Mouse (Mus musculus) brain, embryonic 18.5 days (tissue): ENCODE results near the gene Snx1.
A peak's percentile ranks its signal among the peaks of the same experiment; 100 is the strongest.

Experiments used
- DNase-seq: peaks from one replicate; pipeline ENCODE4 v3.0.0-alpha.2; 2012; ENCODE audit warnings: low read depth, low spot score

Gene Snx1

GRCm38 (mm10) chr9:66090593-66091244 lies 35.7 kb downstream of the Snx1 start:
- no peak for DNase-seq

- DNase-seq = no peak
Observed at GRCm38 (mm10) chr9:66088411-66088810, 38.0 kb downstream of the Snx1 start.

DNA sequence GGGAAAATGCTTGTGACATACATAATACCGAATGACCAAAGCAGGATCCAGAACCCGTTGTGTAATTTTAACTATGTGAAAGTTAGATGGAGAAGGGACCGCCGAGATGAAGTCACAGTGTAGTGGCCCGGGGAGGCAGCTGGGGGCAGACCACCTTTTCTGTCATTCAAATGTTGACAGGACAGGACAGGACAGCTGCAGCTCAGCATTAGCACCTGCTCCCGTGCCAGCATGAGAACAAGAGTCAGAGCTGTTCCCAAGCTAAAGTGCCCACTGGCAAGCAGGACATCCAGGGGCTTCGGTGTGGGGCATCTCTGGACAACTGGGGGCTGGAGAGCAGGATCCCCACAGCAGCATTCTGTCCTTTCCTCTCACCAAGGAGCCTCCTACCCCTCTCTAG lies 39.3 kb downstream of the Snx1 start:
- no peak for DNase-seq

DNA sequence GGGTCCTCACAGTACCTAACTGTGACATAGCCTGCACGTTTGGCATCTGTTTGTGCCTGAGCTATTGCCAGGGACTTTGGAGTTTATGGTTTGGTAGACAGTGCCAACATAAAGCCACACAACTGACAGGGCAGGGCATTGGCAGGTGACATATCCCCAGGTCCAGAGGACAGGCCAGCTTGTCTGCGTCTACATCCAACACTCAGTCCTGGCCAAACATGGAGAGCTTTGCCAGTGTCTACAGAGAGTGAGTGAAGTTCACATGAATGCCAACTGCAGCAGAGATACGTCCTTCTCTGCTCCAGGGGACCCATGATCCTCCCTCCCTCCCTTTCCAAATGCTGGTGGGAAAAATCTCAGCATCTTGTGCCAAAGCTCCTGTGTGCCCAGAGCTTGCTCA lies 42.2 kb downstream of the Snx1 start:
- DNase-seq = no peak

DNA sequence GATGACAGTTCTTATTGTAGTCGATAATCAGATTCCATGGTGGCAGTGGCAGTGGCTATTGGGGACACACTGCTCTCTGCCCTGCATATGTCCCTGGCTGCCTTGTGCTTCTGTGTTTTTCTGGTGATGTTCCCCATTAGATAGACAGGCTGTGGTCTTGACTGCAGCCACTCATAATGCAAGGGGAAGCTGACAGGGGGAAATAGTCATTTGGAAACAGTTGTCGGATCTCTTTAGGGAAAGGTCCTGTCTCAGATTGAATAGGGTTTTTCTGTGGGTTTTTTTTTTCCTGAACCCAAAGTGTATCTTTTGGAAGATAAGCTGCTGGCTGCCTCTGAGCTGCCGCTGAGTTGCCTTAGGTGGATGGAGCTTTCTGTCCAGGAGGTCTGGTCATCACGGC lies 44.4 kb downstream of the Snx1 start:
- DNase-seq = no peak

DNA sequence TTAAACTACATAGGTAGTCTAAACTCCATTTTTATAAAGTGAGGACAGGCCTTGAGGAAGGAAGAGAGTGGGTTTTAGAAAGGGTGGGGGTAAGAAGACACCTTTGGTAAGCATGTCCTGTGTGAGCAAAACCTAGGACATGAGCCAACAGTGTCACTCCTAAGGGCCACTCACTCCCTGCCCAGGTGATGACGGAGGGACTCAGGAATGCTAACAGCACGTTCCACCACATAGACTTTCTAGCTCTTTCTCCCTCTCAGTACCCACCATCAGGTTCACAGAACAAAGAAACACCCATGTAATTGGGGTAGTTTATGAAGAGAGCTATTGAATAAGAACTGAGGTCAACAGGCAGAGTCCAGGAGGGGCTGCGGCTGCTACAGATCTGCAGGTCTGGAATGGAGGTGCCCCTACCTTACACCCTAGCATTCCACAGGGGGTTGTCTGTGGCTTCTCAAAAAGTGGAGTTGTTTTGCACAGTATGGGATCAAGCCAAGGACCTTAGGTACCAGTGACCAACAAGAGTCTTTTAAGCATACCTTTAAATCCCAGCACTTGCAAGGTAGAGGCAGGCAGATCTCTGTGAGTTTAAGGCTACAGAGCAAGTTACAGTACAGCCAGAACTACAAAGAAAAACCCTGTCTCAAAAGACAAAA lies 45.5 kb downstream of the Snx1 start:
- no peak for DNase-seq

- DNase-seq = no peak
Observed at GRCm38 (mm10) chr9:66078493-66078892, 47.9 kb downstream of the Snx1 start.

DNA sequence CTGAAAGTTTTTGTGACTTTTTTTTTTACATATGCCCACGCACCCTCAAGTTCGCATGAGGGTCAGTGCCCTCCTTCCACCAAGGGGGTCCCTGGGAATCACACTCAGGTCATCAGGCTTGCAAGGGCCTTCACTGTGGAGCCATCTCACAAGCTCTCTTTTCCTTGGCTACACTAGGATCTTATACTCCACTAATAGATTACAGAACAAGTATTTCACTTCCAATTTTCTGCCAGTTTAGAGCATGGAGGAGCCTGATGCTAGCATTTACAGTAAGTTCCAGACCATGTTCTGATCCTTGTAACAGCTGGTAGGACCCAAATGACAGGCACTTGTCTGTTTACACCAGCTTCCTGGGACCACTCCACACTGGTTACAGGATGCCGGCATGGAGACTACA lies 48.3 kb downstream of the Snx1 start:
- DNase-seq = no peak

DNA sequence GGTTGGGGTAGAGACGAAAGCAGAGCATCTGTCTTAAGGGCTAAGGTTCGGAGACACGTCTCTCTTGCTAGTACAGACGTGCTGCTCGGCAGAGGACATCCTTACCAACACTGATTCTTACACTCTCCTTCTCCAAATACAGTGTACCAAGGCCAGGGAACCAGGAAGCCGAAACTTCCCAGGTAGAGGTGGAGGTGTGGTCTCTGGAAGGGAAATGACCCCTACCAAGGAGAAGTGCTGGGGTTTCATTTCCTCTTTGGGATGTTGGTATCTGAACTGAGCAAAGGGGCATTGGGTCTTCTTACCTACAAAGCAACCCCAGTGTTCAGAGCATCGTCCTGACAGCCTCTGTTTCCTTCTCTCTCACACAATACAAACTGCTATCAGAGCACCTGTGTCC lies 53.6 kb downstream of the Snx1 start:
- no peak for DNase-seq

- no peak for DNase-seq
Observed at GRCm38 (mm10) chr9:66070151-66070550, 56.2 kb downstream of the Snx1 start.

GRCm38 (mm10) chr9:66069583-66069982 lies 56.8 kb downstream of the Snx1 start, which contains the start of gene Snx22:
Gene Snx22 (minus strand): TSS chr9:66069719.
- DNase-seq = no peak

- no peak for DNase-seq
Observed at GRCm38 (mm10) chr9:66068971-66069391, 57.4 kb downstream of the Snx1 start.

DNA sequence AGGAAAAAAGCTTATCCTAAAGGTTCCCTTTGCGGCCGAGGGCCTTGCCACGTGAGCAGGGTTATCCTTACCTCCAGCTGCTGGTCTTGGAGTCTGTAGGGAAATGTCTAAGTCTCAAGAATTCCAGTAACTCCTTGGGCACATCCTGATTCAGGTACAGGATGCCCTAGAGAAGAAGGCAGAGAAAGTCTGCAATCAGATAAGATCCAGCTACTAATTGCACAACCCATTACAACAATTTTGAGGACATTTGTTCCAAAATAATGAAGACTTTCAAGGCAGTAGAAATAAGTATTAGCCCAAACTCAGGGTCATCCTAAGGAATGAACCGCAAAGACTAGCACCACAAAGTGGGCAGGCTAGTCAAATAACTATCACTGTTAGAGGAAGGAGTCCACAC lies 58.3 kb downstream of the Snx1 start:
- DNase-seq = no peak

DNA sequence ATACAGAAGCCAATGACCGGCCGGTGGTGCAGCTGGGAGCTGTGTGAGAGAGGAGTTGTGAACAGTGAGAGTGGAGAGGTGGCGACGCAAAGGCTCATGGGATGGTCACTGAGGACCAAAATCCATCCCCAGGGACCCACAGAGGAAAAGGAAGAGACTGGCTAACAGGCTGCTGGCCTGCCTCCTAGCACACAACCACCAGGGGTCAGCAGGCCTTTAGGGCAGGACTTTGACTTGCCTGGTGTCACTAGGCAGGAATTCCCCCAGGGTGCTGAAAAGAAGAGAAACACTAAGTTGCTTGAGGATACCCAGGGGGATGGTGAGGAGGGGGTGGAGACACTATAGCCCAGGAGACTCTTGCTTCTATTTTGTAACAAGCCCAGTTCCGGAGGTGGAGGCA lies 58.8 kb downstream of the Snx1 start:
- DNase-seq = no peak

GRCm38 (mm10) chr9:66066791-66067190 lies 59.6 kb downstream of the Snx1 start:
- no peak for DNase-seq

GRCm38 (mm10) chr9:66064316-66064715 lies 62.1 kb downstream of the Snx1 start:
- DNase-seq = no peak

- no peak for DNase-seq
Observed at GRCm38 (mm10) chr9:66063446-66063845, 62.9 kb downstream of the Snx1 start.

GRCm38 (mm10) chr9:66061656-66062055 lies 64.7 kb downstream of the Snx1 start:
- DNase-seq = no peak

DNA sequence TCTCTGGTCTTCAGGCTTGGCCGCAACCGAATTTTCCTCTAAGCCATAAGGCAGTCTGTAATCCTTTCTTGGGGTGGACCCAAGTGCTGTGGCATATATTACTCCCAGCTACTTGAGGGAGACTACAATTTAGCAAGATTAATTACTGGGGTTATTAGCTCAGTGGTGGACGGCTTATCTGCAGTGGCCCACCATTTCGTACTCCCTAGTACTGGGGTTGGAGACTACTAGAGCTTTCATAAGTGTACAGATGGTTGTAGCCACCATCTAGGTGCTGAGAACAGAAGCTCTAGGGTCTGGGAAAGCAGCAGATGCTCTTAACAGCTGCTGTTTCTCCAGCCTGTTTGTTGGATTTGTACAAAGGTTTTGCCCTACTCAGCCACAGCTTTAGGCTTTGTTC lies 65.4 kb downstream of the Snx1 start:
- DNase-seq = no peak

GRCm38 (mm10) chr9:66060308-66060647 lies 66.1 kb downstream of the Snx1 start:
- DNase-seq = no peak

DNA sequence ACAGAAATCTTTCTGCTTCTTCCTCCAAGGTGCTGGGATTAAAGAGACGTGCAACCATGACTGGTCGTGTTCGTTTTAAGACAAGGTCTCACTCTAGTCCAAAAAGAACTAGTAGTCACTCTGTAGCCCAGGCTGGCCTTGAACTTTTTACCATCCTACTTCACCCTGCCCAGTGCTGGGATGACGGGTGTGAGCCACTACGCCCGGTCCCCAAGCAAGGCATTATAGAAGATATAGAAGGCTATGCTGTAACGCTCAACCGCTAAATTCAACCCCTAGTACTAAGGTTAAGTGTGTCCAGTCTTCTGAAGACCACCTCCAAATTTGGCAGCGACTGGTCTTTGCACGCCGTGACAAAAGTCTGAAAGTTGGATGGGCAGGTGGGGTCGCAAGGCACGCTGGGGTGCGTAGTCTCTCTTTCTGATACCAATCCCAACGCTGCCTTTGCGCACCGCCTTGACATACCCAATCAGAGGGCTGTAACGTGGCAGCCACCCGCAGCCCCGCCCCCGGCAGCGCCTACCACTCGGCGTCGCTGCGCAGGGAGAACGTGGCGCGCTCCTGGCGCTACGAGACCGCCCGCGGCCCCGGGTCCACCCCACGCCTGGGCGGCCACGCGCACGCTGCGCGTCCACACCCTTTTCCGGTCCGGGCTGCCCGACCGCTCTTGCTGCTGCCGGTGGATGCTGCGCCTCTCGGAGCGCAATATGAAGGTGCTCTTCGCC lies 66.6 kb downstream of the Snx1 start, which contains the start of gene Ppib:
Gene Ppib (plus strand): TSS at position 640 of the 725 bp plus-strand sequence.
- peak; percentile 95 for DNase-seq

DNA sequence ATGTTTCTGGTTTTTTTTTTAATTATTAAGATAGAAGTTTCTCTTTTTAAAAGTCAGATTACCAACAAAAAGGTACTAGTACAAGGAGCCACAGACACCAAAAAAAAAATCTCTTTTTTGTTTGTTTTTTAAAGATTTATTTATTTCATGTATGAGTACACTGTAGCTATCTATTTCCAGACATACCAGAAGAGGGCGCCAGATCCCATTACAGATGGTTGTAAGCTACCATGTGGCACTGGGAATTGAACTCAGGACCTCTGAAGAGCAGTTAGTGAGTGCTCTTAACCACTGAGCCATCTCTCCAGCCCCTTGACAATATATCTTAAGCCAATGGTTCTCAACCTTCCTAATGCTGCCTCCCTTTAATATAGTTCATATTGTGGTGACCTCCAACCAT lies 72.8 kb downstream of the Snx1 start:
- DNase-seq = no peak

DNA sequence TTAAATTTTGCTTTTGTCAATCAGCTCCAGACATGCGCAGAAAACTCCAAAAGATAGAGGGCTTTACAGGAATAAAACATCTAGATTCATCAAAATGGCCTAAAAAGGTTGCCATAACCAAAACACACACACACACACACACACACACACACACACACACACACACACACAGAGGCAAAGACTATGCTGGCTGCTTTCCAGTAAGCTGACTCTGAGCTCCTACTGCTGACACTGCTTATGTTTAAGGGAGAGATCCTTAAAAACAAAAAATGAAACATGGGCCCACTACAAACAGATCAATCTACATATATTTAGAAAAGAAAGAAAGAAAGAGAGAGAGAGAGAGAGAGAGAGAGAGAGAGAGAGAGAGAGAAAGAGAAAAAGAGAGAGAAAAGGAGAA lies 73.7 kb downstream of the Snx1 start:
- no peak for DNase-seq
